Mouse (Mus musculus): ENCODE results near the gene Akr1a1. TPM values are rescaled to one million over a fixed set of nuclear protein-coding genes. Genes with fewer than 3 reads are reported as not detected.
"Not testable (repeated sequence)": the region's sequence is repeated elsewhere in the genome, so short reads cannot be mapped to it uniquely, and the experiment has no call there.

Akr1a1 gene
- polyA plus RNA-seq, 2 experiments, result 676 to 826 TPM

GRCm38 (mm10) chr4:116668145-116668544, 16.7 kb upstream of the Akr1a1 start:
- DNase-seq (ENCODE audit: low spot score) (peak; percentile 13), ATAC-seq (ENCODE audit: low FRiP score, low read depth) (no peak)
- H3K9ac ChIP-seq (ENCODE audit: low read depth, low read length, severe bottlenecking), result no peak overlapping the region
- 49% methylated on average over 3 of the region's 3 CpGs for WGBS
- no peaks in the 10 kb centered on the region for H3K27me3 ChIP-seq (ENCODE audit: control insufficient read depth, insufficient read depth, low read length)
- H3K4me1 ChIP-seq (ENCODE audit: control insufficient read depth, insufficient read depth, low read length), result no peaks in the 10 kb centered on the region
- no peak overlapping the region for H3K4me2 ChIP-seq (replicated peaks; ENCODE audit: low read depth, low read length, severe bottlenecking)
- H3K27ac ChIP-seq (replicated peaks; ENCODE audit: low read depth, low read length), result no peak overlapping the region
- no peak overlapping the region for H3K4me3 ChIP-seq (replicated peaks; ENCODE audit: low read length)
- no peaks in the 10 kb centered on the region for H3K9me3 ChIP-seq (ENCODE audit: control insufficient read depth, low read length)
- H3K36me3 ChIP-seq (ENCODE audit: control insufficient read depth, insufficient read depth, low read length), result no peaks in the 10 kb centered on the region
- TF ChIP-seq POLR2A (IDR thresholded peaks at IDR 0.05; ENCODE audit: borderline replicate concordance, extremely low read depth, insufficient read depth, insufficient read length), result no peak

- 68% methylated on average over 4 of the region's 4 CpGs for WGBS
- DNase-seq (ENCODE audit: low spot score) (no peak), ATAC-seq (ENCODE audit: low FRiP score, low read depth) (no peak)
- H3K9ac ChIP-seq (ENCODE audit: low read depth, low read length, severe bottlenecking), result no peak overlapping the region
- no peak overlapping the region for H3K4me2 ChIP-seq (replicated peaks; ENCODE audit: low read depth, low read length, severe bottlenecking)
- H3K36me3 ChIP-seq (ENCODE audit: control insufficient read depth, insufficient read depth, low read length), result no peaks in the 10 kb centered on the region
- no peaks in the 10 kb centered on the region for H3K9me3 ChIP-seq (ENCODE audit: control insufficient read depth, low read length)
- no peak overlapping the region for H3K4me3 ChIP-seq (replicated peaks; ENCODE audit: low read length)
- no peak for TF ChIP-seq POLR2A (IDR thresholded peaks at IDR 0.05; ENCODE audit: borderline replicate concordance, extremely low read depth, insufficient read depth, insufficient read length)
- H3K4me1 ChIP-seq (ENCODE audit: control insufficient read depth, insufficient read depth, low read length), result no peaks in the 10 kb centered on the region
- no peaks in the 10 kb centered on the region for H3K27me3 ChIP-seq (ENCODE audit: control insufficient read depth, insufficient read depth, low read length)
- no peak overlapping the region for H3K27ac ChIP-seq (replicated peaks; ENCODE audit: low read depth, low read length)
Observed at GRCm38 (mm10) chr4:116666625-116667024, 15.1 kb upstream of the Akr1a1 start.

- WGBS, result 89% methylated on average over 1 of the region's 1 CpGs
- Histone ChIP-seq H3K9ac (ENCODE audit: low read depth, low read length, severe bottlenecking) (no peak overlapping the region), H3K4me3 (replicated peaks; ENCODE audit: low read length) (no peak overlapping the region), H3K27me3 (ENCODE audit: control insufficient read depth, insufficient read depth, low read length) (no peaks in the 10 kb centered on the region), H3K4me2 (replicated peaks; ENCODE audit: low read depth, low read length, severe bottlenecking) (no peak overlapping the region), H3K4me1 (ENCODE audit: control insufficient read depth, insufficient read depth, low read length) (no peaks in the 10 kb centered on the region), H3K9me3 (ENCODE audit: control insufficient read depth, low read length) (no peaks in the 10 kb centered on the region), H3K36me3 (ENCODE audit: control insufficient read depth, insufficient read depth, low read length) (no peaks in the 10 kb centered on the region), H3K27ac (replicated peaks; ENCODE audit: low read depth, low read length) (no peak overlapping the region)
- no peak for ATAC-seq (ENCODE audit: low FRiP score, low read depth)
- no peak for TF ChIP-seq POLR2A (IDR thresholded peaks at IDR 0.05; ENCODE audit: borderline replicate concordance, extremely low read depth, insufficient read depth, insufficient read length)
- no peak for DNase-seq (ENCODE audit: low spot score)
Observed at GRCm38 (mm10) chr4:116661998-116662397, 10.5 kb upstream of the Akr1a1 start.

- Histone ChIP-seq H3K9ac (ENCODE audit: low read depth, low read length, severe bottlenecking) (no peak overlapping the region), H3K4me1 (ENCODE audit: control insufficient read depth, insufficient read depth, low read length) (no peaks in the 10 kb centered on the region), H3K4me2 (replicated peaks; ENCODE audit: low read depth, low read length, severe bottlenecking) (no peak overlapping the region), H3K4me3 (replicated peaks; ENCODE audit: low read length) (no peak overlapping the region), H3K36me3 (ENCODE audit: control insufficient read depth, insufficient read depth, low read length) (no peaks in the 10 kb centered on the region), H3K27me3 (ENCODE audit: control insufficient read depth, insufficient read depth, low read length) (no peaks in the 10 kb centered on the region), H3K9me3 (ENCODE audit: control insufficient read depth, low read length) (no peaks in the 10 kb centered on the region), H3K27ac (replicated peaks; ENCODE audit: low read depth, low read length) (no peak overlapping the region)
- 62% methylated on average over 6 of the region's 6 CpGs for WGBS
- ATAC-seq (ENCODE audit: low FRiP score, low read depth), result no peak
- no peak for DNase-seq (ENCODE audit: low spot score)
- TF ChIP-seq POLR2A (IDR thresholded peaks at IDR 0.05; ENCODE audit: borderline replicate concordance, extremely low read depth, insufficient read depth, insufficient read length), result no peak
Observed at GRCm38 (mm10) chr4:116660829-116661228, 9.3 kb upstream of the Akr1a1 start.

- H3K27me3 ChIP-seq (ENCODE audit: control insufficient read depth, insufficient read depth, low read length); H3K9ac ChIP-seq (ENCODE audit: low read depth, low read length, severe bottlenecking); ATAC-seq (ENCODE audit: low FRiP score, low read depth); H3K9me3 ChIP-seq (ENCODE audit: control insufficient read depth, low read length); DNase-seq (ENCODE audit: low spot score); H3K4me2 ChIP-seq (replicated peaks; ENCODE audit: low read depth, low read length, severe bottlenecking); H3K4me3 ChIP-seq (replicated peaks; ENCODE audit: low read length); H3K27ac ChIP-seq (replicated peaks; ENCODE audit: low read depth, low read length); H3K36me3 ChIP-seq (ENCODE audit: control insufficient read depth, insufficient read depth, low read length); H3K4me1 ChIP-seq (ENCODE audit: control insufficient read depth, insufficient read depth, low read length): not testable (repeated sequence)
- 87% methylated on average over 6 of the region's 6 CpGs for WGBS
Observed at GRCm38 (mm10) chr4:116659916-116660315, 8.4 kb upstream of the Akr1a1 start.

GRCm38 (mm10) chr4:116659474-116659873, 8.0 kb upstream of the Akr1a1 start:
- Histone ChIP-seq H3K27me3 (ENCODE audit: control insufficient read depth, insufficient read depth, low read length) (no peaks in the 10 kb centered on the region), H3K4me3 (replicated peaks; ENCODE audit: low read length) (no peak overlapping the region), H3K36me3 (ENCODE audit: control insufficient read depth, insufficient read depth, low read length) (no peaks in the 10 kb centered on the region), H3K4me2 (replicated peaks; ENCODE audit: low read depth, low read length, severe bottlenecking) (no peak overlapping the region), H3K9ac (ENCODE audit: low read depth, low read length, severe bottlenecking) (no peak overlapping the region), H3K4me1 (ENCODE audit: control insufficient read depth, insufficient read depth, low read length) (no peaks in the 10 kb centered on the region), H3K9me3 (ENCODE audit: control insufficient read depth, low read length) (no peaks in the 10 kb centered on the region), H3K27ac (replicated peaks; ENCODE audit: low read depth, low read length) (no peak overlapping the region)
- TF ChIP-seq POLR2A (IDR thresholded peaks at IDR 0.05; ENCODE audit: borderline replicate concordance, extremely low read depth, insufficient read depth, insufficient read length), result no peak
- no peak for DNase-seq (ENCODE audit: low spot score)
- WGBS, result 73% methylated on average over 2 of the region's 2 CpGs
- no peak for ATAC-seq (ENCODE audit: low FRiP score, low read depth)
